Mouse (Mus musculus): ENCODE data around the gene Rps23. TPM values are rescaled to one million over a fixed set of nuclear protein-coding genes. Genes with fewer than 3 reads are reported as not detected.

Rps23 gene
- polyA plus RNA-seq, 1 experiment = 177 TPM

GRCm38 (mm10) chr13:90965996-90966395 lies 43.2 kb downstream of the Rps23 start:
- no peaks in the 10 kb centered on the region for H3K4me1 ChIP-seq (ENCODE audit: control insufficient read depth, insufficient read depth, low read length)
- no peak overlapping the region for H3K4me3 ChIP-seq (ENCODE audit: control insufficient read depth, low read depth, low read length)
- H3K36me3 ChIP-seq (ENCODE audit: control insufficient read depth, insufficient read depth, low read length) = no peaks in the 10 kb centered on the region
- TF ChIP-seq POLR2A (IDR thresholded peaks at IDR 0.05; ENCODE audit: control insufficient read depth, low read depth, low read length) (no peak), CTCF (IDR thresholded peaks at IDR 0.05; ENCODE audit: control insufficient read depth, insufficient read depth, insufficient replicate concordance, low read depth, low read length) (no peak)
- no peak overlapping the region for H3K27ac ChIP-seq (ENCODE audit: control insufficient read depth, insufficient read depth, low read depth, low read length)
- no peaks in the 10 kb centered on the region for H3K27me3 ChIP-seq (ENCODE audit: control insufficient read depth, insufficient read depth, low read length)

GRCm38 (mm10) chr13:90967422-90967821 lies 44.7 kb downstream of the Rps23 start:
- Histone ChIP-seq H3K36me3 (ENCODE audit: control insufficient read depth, insufficient read depth, low read length) (no peaks in the 10 kb centered on the region), H3K4me3 (ENCODE audit: control insufficient read depth, low read depth, low read length) (no peak overlapping the region), H3K27me3 (ENCODE audit: control insufficient read depth, insufficient read depth, low read length) (no peaks in the 10 kb centered on the region), H3K4me1 (ENCODE audit: control insufficient read depth, insufficient read depth, low read length) (no peaks in the 10 kb centered on the region), H3K27ac (ENCODE audit: control insufficient read depth, insufficient read depth, low read depth, low read length) (no peak overlapping the region)
- TF ChIP-seq CTCF (IDR thresholded peaks at IDR 0.05; ENCODE audit: control insufficient read depth, insufficient read depth, insufficient replicate concordance, low read depth, low read length) (peak; percentile 66; the same call in 1 of the 2 replicates), POLR2A (IDR thresholded peaks at IDR 0.05; ENCODE audit: control insufficient read depth, low read depth, low read length) (no peak)

DNA sequence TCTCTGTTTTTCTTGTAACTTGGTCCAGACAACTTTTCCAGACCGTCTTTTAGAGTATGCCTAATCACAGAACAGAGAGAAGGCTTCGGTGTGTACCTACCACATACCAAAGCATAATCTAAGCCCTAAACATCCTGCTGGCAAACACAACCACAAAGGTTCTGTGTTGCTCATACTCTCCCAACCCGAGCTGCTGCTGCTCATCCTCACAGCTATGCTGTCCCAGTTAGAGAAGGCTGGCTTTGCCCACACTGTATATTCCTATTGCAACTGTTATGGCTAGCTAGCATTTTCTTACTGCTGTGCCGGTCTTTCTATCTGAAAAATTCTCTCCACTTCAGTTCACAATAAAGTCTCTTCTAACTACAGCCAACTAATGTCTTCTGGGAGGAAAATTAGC lies 46.2 kb downstream of the Rps23 start:
- Histone ChIP-seq H3K4me3 (ENCODE audit: control insufficient read depth, low read depth, low read length) (no peak overlapping the region), H3K27ac (ENCODE audit: control insufficient read depth, insufficient read depth, low read depth, low read length) (no peak overlapping the region), H3K36me3 (ENCODE audit: control insufficient read depth, insufficient read depth, low read length) (no peaks in the 10 kb centered on the region), H3K4me1 (ENCODE audit: control insufficient read depth, insufficient read depth, low read length) (no peaks in the 10 kb centered on the region), H3K27me3 (ENCODE audit: control insufficient read depth, insufficient read depth, low read length) (no peaks in the 10 kb centered on the region)
- TF ChIP-seq CTCF (IDR thresholded peaks at IDR 0.05; ENCODE audit: control insufficient read depth, insufficient read depth, insufficient replicate concordance, low read depth, low read length) = no peak
- TF ChIP-seq POLR2A (IDR thresholded peaks at IDR 0.05; ENCODE audit: control insufficient read depth, low read depth, low read length) = no peak

- no peak overlapping the region for H3K27ac ChIP-seq (ENCODE audit: control insufficient read depth, insufficient read depth, low read depth, low read length)
- no peaks in the 10 kb centered on the region for H3K27me3 ChIP-seq (ENCODE audit: control insufficient read depth, insufficient read depth, low read length)
- no peak overlapping the region for H3K4me3 ChIP-seq (ENCODE audit: control insufficient read depth, low read depth, low read length)
- H3K4me1 ChIP-seq (ENCODE audit: control insufficient read depth, insufficient read depth, low read length) = no peaks in the 10 kb centered on the region
- H3K36me3 ChIP-seq (ENCODE audit: control insufficient read depth, insufficient read depth, low read length) = no peaks in the 10 kb centered on the region
- TF ChIP-seq CTCF (IDR thresholded peaks at IDR 0.05; ENCODE audit: control insufficient read depth, insufficient read depth, insufficient replicate concordance, low read depth, low read length) = no peak
- no peak for TF ChIP-seq POLR2A (IDR thresholded peaks at IDR 0.05; ENCODE audit: control insufficient read depth, low read depth, low read length)
Observed at GRCm38 (mm10) chr13:90970259-90971017, 47.7 kb downstream of the Rps23 start.

- TF ChIP-seq POLR2A (IDR thresholded peaks at IDR 0.05; ENCODE audit: control insufficient read depth, low read depth, low read length) (no peak), CTCF (IDR thresholded peaks at IDR 0.05; ENCODE audit: control insufficient read depth, insufficient read depth, insufficient replicate concordance, low read depth, low read length) (no peak)
Observed at GRCm38 (mm10) chr13:90973409-90973808, 50.7 kb downstream of the Rps23 start.

More at GRCm38 (mm10) chr13:90973409-90973808, 50.7 kb downstream of the Rps23 start:
- H3K27me3 ChIP-seq (ENCODE audit: control insufficient read depth, insufficient read depth, low read length) = no peaks in the 10 kb centered on the region
- H3K4me1 ChIP-seq (ENCODE audit: control insufficient read depth, insufficient read depth, low read length) = no peaks in the 10 kb centered on the region
- no peak overlapping the region for H3K4me3 ChIP-seq (ENCODE audit: control insufficient read depth, low read depth, low read length)
- H3K36me3 ChIP-seq (ENCODE audit: control insufficient read depth, insufficient read depth, low read length) = no peaks in the 10 kb centered on the region
- no peak overlapping the region for H3K27ac ChIP-seq (ENCODE audit: control insufficient read depth, insufficient read depth, low read depth, low read length)

Other genes with a start within 250 kb of the Rps23 start
- 171 and 184 TPM in 2 replicates for gene Atp6ap1l, start 17.6 kb upstream of the Rps23 start, polyA plus RNA-seq (2012; rRNA removed)